Mouse (Mus musculus) kidney, embryonic 16.5 days (tissue): ENCODE data around the gene Lhx6. TPM values are rescaled to one million over a fixed set of nuclear protein-coding genes. Genes with fewer than 3 reads are reported as not detected.
A peak's percentile ranks its signal among the peaks of the same experiment; 100 is the strongest.

Source experiments
- ATAC-seq: fragments of 200-750 bp; cut with Nextera tagmentation; 2 replicates; pipeline ENCODE4 v1.8.0; 2017; ENCODE audit warnings: moderate TSS enrichment; ENCODE audit not compliant: low FRiP score, low TSS enrichment
- H3K27ac ChIP-seq: fragments of 300-500 bp; sonication (generic); 2 replicates; pipeline ENCODE4 v1.5.1; 2014; ENCODE audit warnings: low read length
- H3K27me3 ChIP-seq: fragments of 300-500 bp; sonication (generic); 2 replicates; pipeline ENCODE4 v1.6.1; 2014; ENCODE audit warnings: low read length, control low read depth, mixed read lengths; ENCODE audit not compliant: insufficient read depth
- H3K36me3 ChIP-seq: fragments of 300-500 bp; sonication (generic); 2 replicates; pipeline ENCODE4 v1.6.1; 2014; ENCODE audit warnings: low read length, control low read depth, mixed read lengths; ENCODE audit not compliant: insufficient read depth
- H3K4me1 ChIP-seq: fragments of 300-500 bp; sonication (generic); 2 replicates; pipeline ENCODE4 v1.6.1; 2014; ENCODE audit warnings: low read length, control low read depth, mixed read lengths; ENCODE audit not compliant: insufficient read depth
- H3K4me2 ChIP-seq: fragments of 300-500 bp; sonication (generic); replicated peaks from 2 replicates; pipeline ENCODE4 v1.6.1; 2014; ENCODE audit warnings: low read depth, low read length
- H3K4me3 ChIP-seq: fragments of 300-500 bp; sonication (generic); 2 replicates; pipeline ENCODE4 v1.5.1; 2014; ENCODE audit warnings: mild to moderate bottlenecking, low read length
- H3K9ac ChIP-seq: fragments of 300-500 bp; sonication (generic); replicated peaks from 2 replicates; pipeline ENCODE4 v1.6.1; 2014; ENCODE audit warnings: low read length
- H3K9me3 ChIP-seq: fragments of 300-500 bp; sonication (generic); 2 replicates; pipeline ENCODE4 v1.6.1; 2016; ENCODE audit warnings: low read length, control low read depth
- WGBS: fragments of 180-500 bp; shearing (Covaris S2); extraction: QIAGEN DNeasy Blood & Tissue Kit; methylation state at CpG from one replicate; pipeline ENCODE4 v1.1.7; 2014; 5-methylcytosine and 5-hydroxymethylcytosine counted together
- polyA plus RNA-seq: library from polyadenylated mRNA; unstranded; fragments of >200 nt; fragmentation: Nextera tagmentation; extraction: Ambion mirVana; gene quantifications from 2 replicates; pipeline ENCODE4 v1.2.1, GENCODE M21; 2015

The Lhx6 gene
- polyA plus RNA-seq, 1 experiment from 2014 or later: 2.9 TPM

- ATAC-seq: 0 out of 2 replicates have a peak, but pooled peaks have one; percentile 44
- Histone ChIP-seq H3K27me3 (no peaks in the 10 kb centered on the region), H3K27ac (no peak overlapping the region), H3K4me1 (peaks cover 18% of the 10 kb centered on the region), H3K36me3 (no peaks in the 10 kb centered on the region), H3K4me3 (0 out of 2 replicates have a peak overlapping the region, but pooled peaks have one; percentile 1), H3K4me2 (peak overlapping the region; percentile 14; the same call in 1 of the 2 replicates), H3K9ac (no peak overlapping the region), H3K9me3 (no peaks in the 10 kb centered on the region)
- 15% methylated on average over 11 of the region's 11 CpGs for whole genome bisulfite sequencing
Observed at GRCm38 (mm10) chr2:36077160-36077761, 27.9 kb downstream of the Lhx6 start.

- H3K4me1 ChIP-seq: peaks cover 7% of the 10 kb centered on the region
- H3K9ac ChIP-seq: no peak overlapping the region
- 85% methylated on average over 5 of the region's 5 CpGs for WGBS
Observed at GRCm38 (mm10) chr2:36075210-36075609, 30.0 kb downstream of the Lhx6 start.

DNA sequence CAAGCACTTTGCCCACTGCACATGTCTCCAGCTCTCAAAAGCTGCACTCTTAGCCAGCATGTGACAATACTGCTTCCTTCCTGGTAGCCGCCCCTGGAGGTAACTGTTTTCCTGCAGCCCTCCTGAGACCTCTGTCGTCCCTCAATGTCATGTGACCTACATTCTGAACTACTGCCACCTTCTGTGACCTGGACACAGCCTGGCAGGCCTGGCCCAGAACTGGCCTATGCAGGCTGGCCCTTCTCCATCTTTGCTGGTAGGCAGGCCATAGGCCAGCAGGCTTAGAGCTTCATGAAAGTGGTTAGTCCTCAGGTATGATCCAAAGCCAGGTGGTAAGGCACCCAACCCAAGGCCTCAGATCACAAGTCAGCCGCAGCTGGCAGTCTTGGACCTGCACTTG, 31.4 kb downstream of the Lhx6 start:
- 61% methylated on average over 3 of the region's 3 CpGs for whole genome bisulfite sequencing
- Histone ChIP-seq H3K9ac (no peak overlapping the region), H3K36me3 (no peaks in the 10 kb centered on the region), H3K4me1 (peaks cover 7% of the 10 kb centered on the region), H3K4me3 (no peak overlapping the region), H3K9me3 (no peaks in the 10 kb centered on the region), H3K27me3 (no peaks in the 10 kb centered on the region), H3K27ac (no peak overlapping the region), H3K4me2 (no peak overlapping the region)
- no peak for ATAC-seq

More at GRCm38 (mm10) chr2:36075210-36075609, 30.0 kb downstream of the Lhx6 start:
- Histone ChIP-seq H3K9me3 (no peaks in the 10 kb centered on the region), H3K4me2 (no peak overlapping the region), H3K27ac (no peak overlapping the region), H3K27me3 (no peaks in the 10 kb centered on the region), H3K36me3 (no peaks in the 10 kb centered on the region), H3K4me3 (no peak overlapping the region)
- no peak for ATAC-seq

DNA sequence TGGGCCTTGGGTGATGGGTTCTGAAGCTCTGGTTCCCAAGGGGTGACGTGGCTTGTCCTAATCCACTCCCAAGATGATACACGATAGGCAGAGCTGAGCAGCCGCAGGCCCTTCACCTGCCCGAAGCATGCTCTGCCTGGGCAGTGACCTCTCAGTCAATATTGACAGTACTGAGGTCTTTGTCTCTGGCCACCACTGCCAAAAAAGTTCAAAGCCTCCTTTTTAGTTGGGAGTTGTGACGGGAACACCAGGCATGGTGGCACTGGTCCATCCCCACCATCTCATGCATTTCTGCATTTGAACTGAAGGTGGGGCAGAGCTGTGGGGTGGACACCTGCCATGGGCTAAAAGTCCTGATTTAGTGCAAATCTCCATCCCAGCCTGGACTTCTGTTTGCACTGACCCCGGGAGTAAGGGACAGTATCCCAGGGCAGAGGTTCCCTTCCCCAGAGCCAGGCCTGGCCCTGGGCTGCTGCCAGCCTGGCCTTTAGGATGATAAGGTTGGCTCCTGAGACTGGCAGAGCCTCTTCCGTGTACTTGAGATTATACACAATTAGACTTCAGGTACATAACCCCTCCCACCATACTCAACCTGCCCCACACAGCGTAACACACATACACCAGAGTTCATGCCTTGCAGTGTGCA, 33.4 kb downstream of the Lhx6 start:
- H3K9me3 ChIP-seq: no peaks in the 10 kb centered on the region
- H3K36me3 ChIP-seq: no peaks in the 10 kb centered on the region
- peak; percentile 19; the same call in 1 of the 2 replicates for ATAC-seq
- no peaks in the 10 kb centered on the region for H3K4me1 ChIP-seq
- H3K27ac ChIP-seq: no peak overlapping the region
- H3K4me3 ChIP-seq: no peak overlapping the region
- 80% methylated on average over 8 of the region's 8 CpGs for WGBS
- H3K4me2 ChIP-seq: no peak overlapping the region
- no peak overlapping the region for H3K9ac ChIP-seq
- H3K27me3 ChIP-seq: no peaks in the 10 kb centered on the region

DNA sequence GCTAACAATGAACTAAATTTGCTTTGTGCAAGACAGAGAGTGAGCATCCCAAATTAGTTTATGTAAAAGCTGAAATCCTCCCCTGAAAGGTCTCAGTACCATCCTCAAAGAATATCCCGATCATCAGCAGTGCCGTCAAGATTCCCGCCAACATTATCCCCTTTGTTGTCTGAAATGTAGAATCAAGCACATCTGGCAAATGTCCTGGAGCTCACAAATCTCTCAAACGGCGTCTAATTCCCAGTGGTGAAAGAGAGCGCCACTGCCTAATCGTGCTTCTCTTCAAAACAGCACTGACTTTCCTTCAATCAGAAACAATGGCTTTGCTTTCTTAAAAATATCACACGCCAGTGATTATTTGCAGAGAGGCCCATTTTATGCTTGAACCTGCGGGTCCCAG, 38.1 kb downstream of the Lhx6 start:
- WGBS: 52% methylated on average over 9 of the region's 9 CpGs
- H3K4me3 ChIP-seq: no peak overlapping the region
- H3K27ac ChIP-seq: no peak overlapping the region
- H3K27me3 ChIP-seq: no peaks in the 10 kb centered on the region
- H3K36me3 ChIP-seq: no peaks in the 10 kb centered on the region
- no peaks in the 10 kb centered on the region for H3K9me3 ChIP-seq
- ATAC-seq: no peak
- H3K4me1 ChIP-seq: no peaks in the 10 kb centered on the region
- no peak overlapping the region for H3K4me2 ChIP-seq
- H3K9ac ChIP-seq: no peak overlapping the region

DNA sequence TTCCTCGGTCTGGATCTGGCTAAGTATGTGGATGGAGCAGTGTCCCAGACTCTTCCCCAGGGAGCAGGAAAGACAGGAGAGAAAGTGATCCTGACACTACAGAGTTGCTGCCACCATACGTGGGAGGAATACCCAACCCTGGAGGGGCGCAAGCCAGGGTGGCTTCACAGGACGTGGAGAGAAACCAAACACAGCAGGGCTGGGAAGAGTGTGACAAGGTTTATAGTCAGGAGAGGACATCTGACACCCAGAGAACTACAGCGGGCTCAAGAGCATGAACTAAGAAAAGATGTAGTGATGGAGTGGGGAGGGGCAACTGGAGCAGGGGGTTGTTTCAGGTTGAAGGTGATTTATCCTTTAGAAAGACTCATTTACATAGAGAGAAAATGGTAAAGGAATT, 43.8 kb downstream of the Lhx6 start:
- Histone ChIP-seq H3K27ac (no peak overlapping the region), H3K4me1 (no peaks in the 10 kb centered on the region), H3K36me3 (no peaks in the 10 kb centered on the region), H3K4me2 (no peak overlapping the region), H3K9ac (no peak overlapping the region), H3K9me3 (no peaks in the 10 kb centered on the region), H3K4me3 (no peak overlapping the region), H3K27me3 (no peaks in the 10 kb centered on the region)
- WGBS: 21% methylated on average over 5 of the region's 5 CpGs
- peak; percentile 57; the same call in 1 of the 2 replicates for ATAC-seq

GRCm38 (mm10) chr2:36056248-36056647, 49.0 kb downstream of the Lhx6 start:
- no peak overlapping the region for H3K4me3 ChIP-seq
- H3K9me3 ChIP-seq: no peaks in the 10 kb centered on the region
- 37% methylated on average over 3 of the region's 3 CpGs for WGBS
- no peak overlapping the region for H3K27ac ChIP-seq
- H3K36me3 ChIP-seq: no peaks in the 10 kb centered on the region
- H3K4me2 ChIP-seq: no peak overlapping the region
- H3K27me3 ChIP-seq: no peaks in the 10 kb centered on the region
- no peaks in the 10 kb centered on the region for H3K4me1 ChIP-seq
- ATAC-seq: no peak
- H3K9ac ChIP-seq: no peak overlapping the region

DNA sequence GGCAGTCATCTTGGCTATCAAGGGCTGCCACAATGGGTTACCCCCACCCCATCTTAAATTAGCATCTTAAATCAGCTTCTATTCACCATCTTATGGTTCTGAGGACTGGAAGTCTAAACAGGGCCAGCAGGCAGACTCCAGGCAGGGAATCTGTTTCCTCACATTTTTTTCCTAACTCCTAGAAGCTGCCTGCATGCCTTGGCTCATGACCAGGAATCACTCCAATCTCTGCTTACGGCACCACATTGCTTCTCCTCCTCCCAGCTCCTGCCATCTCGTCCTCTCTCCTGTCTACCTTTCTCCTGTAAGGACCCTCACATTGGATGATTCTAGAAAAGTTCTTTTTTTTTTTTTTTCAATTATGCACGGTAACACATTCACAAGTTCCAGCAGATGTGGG, 52.0 kb downstream of the Lhx6 start:
- H3K4me1 ChIP-seq: peaks cover 2% of the 10 kb centered on the region
- H3K27me3 ChIP-seq: no peaks in the 10 kb centered on the region
- H3K9me3 ChIP-seq: no peaks in the 10 kb centered on the region
- WGBS: 75% methylated on average over 3 of the region's 3 CpGs
- no peak overlapping the region for H3K27ac ChIP-seq
- H3K9ac ChIP-seq: no peak overlapping the region
- no peak overlapping the region for H3K4me3 ChIP-seq
- no peak overlapping the region for H3K4me2 ChIP-seq
- H3K36me3 ChIP-seq: no peaks in the 10 kb centered on the region
- ATAC-seq: no peak

DNA sequence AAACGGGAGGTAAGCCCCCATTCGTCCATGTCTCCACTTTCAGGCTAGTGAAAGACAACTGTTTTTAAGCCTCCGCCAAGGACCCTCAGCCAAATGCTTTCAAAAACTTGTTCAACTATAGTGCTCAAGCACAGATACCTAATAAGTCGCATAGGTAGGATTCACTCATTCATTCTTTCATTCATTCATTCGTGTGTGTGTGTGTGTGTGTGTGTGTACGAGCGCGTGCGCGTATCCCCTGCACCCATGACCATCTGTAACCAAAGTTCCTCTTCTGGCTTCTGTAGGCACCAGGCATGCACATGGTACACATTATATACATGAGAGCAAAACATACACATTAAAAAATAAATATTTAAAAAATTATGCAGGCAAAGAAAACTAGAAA, 55.6 kb downstream of the Lhx6 start:
- ATAC-seq: peak; percentile 29; the same call in 1 of the 2 replicates
- WGBS: 47% methylated on average over 10 of the region's 10 CpGs
- Histone ChIP-seq H3K36me3 (no peaks in the 10 kb centered on the region), H3K9me3 (no peaks in the 10 kb centered on the region), H3K27ac (no peak overlapping the region), H3K4me3 (peak overlapping the region; percentile 76), H3K4me1 (peaks cover 9% of the 10 kb centered on the region), H3K4me2 (peak overlapping the region; percentile 64), H3K27me3 (no peaks in the 10 kb centered on the region), H3K9ac (peak overlapping the region; percentile 81; the same call in 1 of the 2 replicates)
